Mouse (Mus musculus): ENCODE data around the gene Atmin.

GRCm38 (mm10) chr8:116928588-116928987 is 14.6 kb upstream of the Atmin start:
- TF ChIP-seq FLI1 (IDR thresholded peaks at IDR 0.05; ENCODE audit: low read length) (no peak), GATA1 (IDR thresholded peaks at IDR 0.05; ENCODE audit: borderline replicate concordance, low read length) (no peak)

Measured in megakaryocyte, embryonic 14.5 days (primary cell).